Mouse (Mus musculus) neural tube, embryonic 10.5 days (tissue): ENCODE results near the gene Emg1.
A peak's percentile ranks its signal among the peaks of the same experiment; 100 is the strongest.

Source experiments
- DNase-seq: peaks from one replicate; pipeline ENCODE4 v3.0.0-alpha.2; 2017; ENCODE audit warnings: low spot score; ENCODE audit errors: extremely low spot score

The Emg1 gene

GRCm38 (mm10) chr6:124740888-124741761 is 29.1 kb upstream of the Emg1 start, which contains the start of gene Grcc10:
TSS of gene Grcc10 (minus strand) at chr6:124741374.
- peak; percentile 96 for DNase-seq

- no peak for DNase-seq
These were observed 28.4 kb upstream of the Emg1 start for GRCm38 (mm10) chr6:124740211-124740887.

GRCm38 (mm10) chr6:124739231-124739796 is 27.3 kb upstream of the Emg1 start:
- DNase-seq: no peak

- DNase-seq: no peak
These were observed 26.6 kb upstream of the Emg1 start, which contains the start of gene Ptpn6 for GRCm38 (mm10) chr6:124738511-124739023. TSS of gene Ptpn6 (minus strand) at chr6:124738714.

- no peak for DNase-seq
These were observed 25.1 kb upstream of the Emg1 start for GRCm38 (mm10) chr6:124737040-124737439.

- DNase-seq: no peak
These were observed 22.4 kb upstream of the Emg1 start for GRCm38 (mm10) chr6:124734417-124734816.

- DNase-seq: no peak
These were observed 20.7 kb upstream of the Emg1 start for GRCm38 (mm10) chr6:124732476-124733370.

GRCm38 (mm10) chr6:124731038-124731437 is 19.1 kb upstream of the Emg1 start:
- no peak for DNase-seq

- DNase-seq: no peak
These were observed 18.1 kb upstream of the Emg1 start for GRCm38 (mm10) chr6:124729850-124730705.

GRCm38 (mm10) chr6:124728621-124729020 is 16.6 kb upstream of the Emg1 start:
- DNase-seq: no peak

- no peak for DNase-seq
These were observed 12.5 kb upstream of the Emg1 start for GRCm38 (mm10) chr6:124724472-124724871.

- no peak for DNase-seq
These were observed 11.6 kb upstream of the Emg1 start for GRCm38 (mm10) chr6:124723541-124723940.

GRCm38 (mm10) chr6:124722876-124723473 is 11.0 kb upstream of the Emg1 start:
- no peak for DNase-seq

GRCm38 (mm10) chr6:124720904-124721303 is 8.9 kb upstream of the Emg1 start:
- no peak for DNase-seq

- DNase-seq: no peak
These were observed 7.5 kb upstream of the Emg1 start for GRCm38 (mm10) chr6:124719354-124719978.

- DNase-seq: no peak
These were observed 6.7 kb upstream of the Emg1 start for GRCm38 (mm10) chr6:124718703-124719102.

GRCm38 (mm10) chr6:124717968-124718367 is 6.0 kb upstream of the Emg1 start:
- DNase-seq: no peak

- DNase-seq: peak; percentile 53
These were observed 5.0 kb upstream of the Emg1 start for GRCm38 (mm10) chr6:124716864-124717490.

GRCm38 (mm10) chr6:124712918-124713317 is 940 bp upstream of the Emg1 start:
- DNase-seq: no peak
